Mouse (Mus musculus): ENCODE measurements around the gene Opcml.

DNA sequence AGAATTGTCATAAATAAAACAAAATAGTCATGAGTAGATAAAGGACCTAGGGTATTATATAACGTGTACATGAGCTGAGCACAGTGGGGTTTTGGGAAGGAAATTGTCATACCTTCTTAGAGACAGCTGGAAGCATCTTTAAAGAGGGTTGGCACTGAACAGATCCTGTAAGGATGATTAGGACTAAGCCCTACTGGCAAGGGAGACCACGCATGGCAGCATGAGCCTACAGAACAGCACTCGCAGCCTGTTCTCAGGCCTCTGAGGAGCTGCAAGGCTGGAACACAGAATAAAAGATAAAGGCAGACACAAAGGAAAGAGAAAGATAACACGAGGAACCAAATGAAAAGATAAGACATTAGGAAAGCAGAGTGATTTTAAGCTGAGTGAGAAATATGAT, 915.2 kb downstream of the Opcml start:
- TF ChIP-seq CTCF (IDR thresholded peaks at IDR 0.05; ENCODE audit: control insufficient read depth, insufficient read depth, insufficient read length) (no peak), MYOG (IDR thresholded peaks at IDR 0.05; ENCODE audit: control insufficient read depth, extremely low read depth, insufficient read length) (no peak), CEBPB (IDR thresholded peaks at IDR 0.05; ENCODE audit: low read depth) (no peak), USF1 (IDR thresholded peaks at IDR 0.05; ENCODE audit: low read depth) (no peak), FOSL1 (IDR thresholded peaks at IDR 0.05; ENCODE audit: insufficient read depth, low read length, poor library complexity, severe bottlenecking) (no peak), MAX (IDR thresholded peaks at IDR 0.05) (no peak)
